Mouse (Mus musculus): ENCODE measurements at regions not wholly inside any gene's neighbourhood (a gene's known extent, or its start where the extent isn't known, plus 50 kb on each side); places are given as distances from the start of the nearest gene placed in this dataset.
A peak's percentile ranks its signal among the peaks of the same experiment; 100 is the strongest.

GRCm38 (mm10) chr7:128937976-128938730 lies 193.4 kb downstream of the Sec23ip start:
- H3K27ac ChIP-seq, result no peak overlapping the region
- DNase-seq (ENCODE audit: extremely low spot score, low spot score), result no peak
- no peak overlapping the region for H3K4me3 ChIP-seq
- no peaks in the 10 kb centered on the region for H3K4me1 ChIP-seq
- WGBS, result 43% methylated on average over 6 of the region's 6 CpGs
- H3K27me3 ChIP-seq (ENCODE audit: poor library complexity, severe bottlenecking), result no peaks in the 10 kb centered on the region
- no peaks in the 10 kb centered on the region for H3K36me3 ChIP-seq (replicated peaks)
- no peaks in the 10 kb centered on the region for H3K9me3 ChIP-seq

- no peaks in the 10 kb centered on the region for H3K36me3 ChIP-seq (replicated peaks)
- H3K4me1 ChIP-seq, result no peaks in the 10 kb centered on the region
- no peaks in the 10 kb centered on the region for H3K27me3 ChIP-seq (ENCODE audit: poor library complexity, severe bottlenecking)
- DNase-seq (ENCODE audit: extremely low spot score, low spot score), result no peak
- H3K27ac ChIP-seq, result no peak overlapping the region
- 87% methylated on average over 5 of the region's 5 CpGs for WGBS
- no peaks in the 10 kb centered on the region for H3K9me3 ChIP-seq
- H3K4me3 ChIP-seq, result no peak overlapping the region
Observed at GRCm38 (mm10) chr7:128960575-128960974, 215.8 kb downstream of the Sec23ip start.

DNA sequence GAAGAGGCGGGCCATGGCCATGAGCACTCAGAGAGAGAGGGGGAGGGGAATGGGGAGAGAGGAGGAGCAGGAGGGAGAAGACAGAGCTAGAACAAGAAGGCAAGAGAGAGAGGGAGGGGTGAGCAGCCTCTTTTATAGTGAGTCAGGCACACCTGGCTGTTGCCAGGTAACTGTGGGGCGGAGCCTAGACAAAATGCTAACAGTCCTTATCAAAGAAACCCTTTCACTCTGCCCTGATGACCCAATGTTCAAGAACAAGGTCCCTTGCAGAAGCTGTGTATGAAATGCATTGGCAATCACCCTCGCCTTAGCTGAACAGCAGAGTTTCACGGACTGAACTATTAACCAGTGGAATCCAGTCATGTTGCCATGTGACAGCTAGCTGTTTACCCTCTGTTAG lies 235.2 kb downstream of the Sec23ip start:
- Histone ChIP-seq H3K4me1 (peaks cover 19% of the 10 kb centered on the region), H3K27me3 (ENCODE audit: poor library complexity, severe bottlenecking) (no peaks in the 10 kb centered on the region), H3K9me3 (no peaks in the 10 kb centered on the region), H3K27ac (no peak overlapping the region), H3K4me3 (no peak overlapping the region), H3K36me3 (replicated peaks) (no peaks in the 10 kb centered on the region)
- no peak for DNase-seq (ENCODE audit: extremely low spot score, low spot score)
- WGBS, result 91% methylated on average over 3 of the region's 4 CpGs

DNA sequence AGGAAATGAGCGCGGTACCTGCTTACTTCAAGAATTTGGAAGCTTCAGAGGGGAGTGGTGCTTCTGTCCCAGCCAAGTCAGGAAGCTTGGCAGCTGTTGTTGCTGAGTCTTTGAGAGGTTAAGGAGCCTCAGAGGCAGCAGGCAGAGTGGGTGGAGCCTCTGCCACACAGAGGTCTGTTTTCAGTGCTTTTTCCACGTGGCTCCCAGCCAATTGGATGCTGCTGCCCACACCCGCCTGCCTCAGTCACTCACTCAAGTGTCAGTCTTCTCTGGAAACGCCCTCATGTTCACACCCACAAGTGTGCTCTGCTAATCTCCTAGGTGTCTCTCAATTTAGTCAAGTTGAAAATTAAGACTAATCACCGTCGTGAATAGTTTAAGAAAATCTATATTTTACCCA lies 236.1 kb downstream of the Sec23ip start:
- Histone ChIP-seq H3K9me3 (no peaks in the 10 kb centered on the region), H3K36me3 (replicated peaks) (no peaks in the 10 kb centered on the region), H3K4me1 (peaks cover 19% of the 10 kb centered on the region), H3K27ac (no peak overlapping the region), H3K27me3 (ENCODE audit: poor library complexity, severe bottlenecking) (no peaks in the 10 kb centered on the region), H3K4me3 (no peak overlapping the region)
- WGBS, result 62% methylated on average over 7 of the region's 7 CpGs
- DNase-seq (ENCODE audit: extremely low spot score, low spot score), result peak; percentile 16

DNA sequence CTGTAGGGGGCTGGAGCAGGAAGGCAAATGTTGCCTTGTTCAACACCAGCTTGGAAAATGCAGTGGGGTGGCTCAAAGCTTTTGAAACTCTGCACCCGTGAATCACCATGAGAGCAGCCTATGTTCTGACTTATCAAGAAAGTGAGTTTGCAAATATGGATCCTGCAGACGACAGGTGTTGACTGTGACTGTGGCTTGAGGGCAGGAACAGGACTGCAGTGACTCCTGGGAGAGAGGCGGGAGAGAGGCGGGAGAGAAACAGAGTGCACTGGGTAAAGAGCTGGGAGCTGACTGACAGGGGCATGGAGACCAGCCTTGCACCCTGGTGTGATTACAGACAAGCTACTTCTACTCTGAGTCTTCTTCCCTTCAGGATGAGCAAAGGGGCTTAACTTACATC lies 254.0 kb downstream of the Sec23ip start:
- H3K4me3 ChIP-seq, result no peak overlapping the region
- WGBS, result 76% methylated on average over 4 of the region's 4 CpGs
- no peak for DNase-seq (ENCODE audit: extremely low spot score, low spot score)
- no peaks in the 10 kb centered on the region for H3K4me1 ChIP-seq
- no peaks in the 10 kb centered on the region for H3K27me3 ChIP-seq (ENCODE audit: poor library complexity, severe bottlenecking)
- H3K9me3 ChIP-seq, result no peaks in the 10 kb centered on the region
- H3K36me3 ChIP-seq (replicated peaks), result no peaks in the 10 kb centered on the region
- no peak overlapping the region for H3K27ac ChIP-seq

DNA sequence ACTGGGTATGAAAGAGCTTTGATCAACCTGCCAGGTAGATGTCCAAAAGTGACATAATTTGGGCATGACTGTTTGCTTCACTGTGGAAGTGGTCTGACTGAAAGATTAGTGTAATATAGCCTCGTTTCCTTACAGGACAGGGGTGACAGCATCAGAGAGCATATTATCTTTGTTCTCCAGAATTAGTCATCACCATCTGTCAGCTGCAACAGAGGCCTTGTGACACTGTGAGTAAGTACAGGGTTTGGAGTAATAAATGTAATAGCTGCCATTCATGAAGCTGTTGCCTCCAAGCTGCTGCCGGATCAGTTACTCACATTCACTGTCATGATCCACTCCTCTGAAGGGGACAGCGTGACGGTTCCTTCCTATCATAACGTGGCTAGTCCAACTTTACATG lies 254.4 kb upstream of the Plpp4 start:
- Histone ChIP-seq H3K9me3 (no peaks in the 10 kb centered on the region), H3K4me3 (no peak overlapping the region), H3K27me3 (ENCODE audit: poor library complexity, severe bottlenecking) (no peaks in the 10 kb centered on the region), H3K36me3 (replicated peaks) (no peaks in the 10 kb centered on the region), H3K4me1 (no peaks in the 10 kb centered on the region), H3K27ac (no peak overlapping the region)
- WGBS, result 92% methylated on average over 5 of the region's 5 CpGs
- no peak for DNase-seq (ENCODE audit: extremely low spot score, low spot score)

- 83% methylated on average over 1 of the region's 1 CpGs for WGBS
Observed at GRCm38 (mm10) chr7:129003150-129003549, 253.7 kb upstream of the Plpp4 start.

DNA sequence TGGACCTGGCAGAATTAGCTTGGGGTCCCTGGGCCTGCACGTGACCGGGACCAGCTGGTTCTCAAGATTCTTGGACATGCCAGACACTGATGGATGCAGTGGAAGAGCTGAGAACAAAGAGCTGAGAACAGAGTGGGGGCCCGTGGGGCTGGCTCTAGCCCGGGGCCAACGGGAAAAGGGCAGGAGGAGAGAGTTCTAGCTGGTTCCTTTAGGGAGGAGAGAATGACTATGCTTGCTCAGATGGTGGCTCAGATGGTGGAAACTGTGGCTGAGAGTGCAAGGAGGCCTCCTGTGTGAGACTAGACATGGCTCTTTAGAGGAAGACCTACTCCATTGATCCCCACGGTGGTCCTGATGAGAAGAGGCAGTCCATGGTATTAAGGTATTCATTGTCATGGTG lies 240.5 kb upstream of the Plpp4 start:
- H3K27me3 ChIP-seq (ENCODE audit: poor library complexity, severe bottlenecking), result no peaks in the 10 kb centered on the region
- H3K27ac ChIP-seq, result no peak overlapping the region
- no peak for DNase-seq (ENCODE audit: extremely low spot score, low spot score)
- no peaks in the 10 kb centered on the region for H3K36me3 ChIP-seq (replicated peaks)
- no peak overlapping the region for H3K4me3 ChIP-seq
- WGBS, result 86% methylated on average over 6 of the region's 6 CpGs
- H3K9me3 ChIP-seq, result no peaks in the 10 kb centered on the region
- no peaks in the 10 kb centered on the region for H3K4me1 ChIP-seq

More at GRCm38 (mm10) chr7:129003150-129003549, 253.7 kb upstream of the Plpp4 start:
- no peak overlapping the region for H3K27ac ChIP-seq
- no peak overlapping the region for H3K4me3 ChIP-seq
- no peaks in the 10 kb centered on the region for H3K36me3 ChIP-seq (replicated peaks)
- no peaks in the 10 kb centered on the region for H3K9me3 ChIP-seq
- DNase-seq (ENCODE audit: extremely low spot score, low spot score), result no peak
- no peaks in the 10 kb centered on the region for H3K27me3 ChIP-seq (ENCODE audit: poor library complexity, severe bottlenecking)
- no peaks in the 10 kb centered on the region for H3K4me1 ChIP-seq

DNA sequence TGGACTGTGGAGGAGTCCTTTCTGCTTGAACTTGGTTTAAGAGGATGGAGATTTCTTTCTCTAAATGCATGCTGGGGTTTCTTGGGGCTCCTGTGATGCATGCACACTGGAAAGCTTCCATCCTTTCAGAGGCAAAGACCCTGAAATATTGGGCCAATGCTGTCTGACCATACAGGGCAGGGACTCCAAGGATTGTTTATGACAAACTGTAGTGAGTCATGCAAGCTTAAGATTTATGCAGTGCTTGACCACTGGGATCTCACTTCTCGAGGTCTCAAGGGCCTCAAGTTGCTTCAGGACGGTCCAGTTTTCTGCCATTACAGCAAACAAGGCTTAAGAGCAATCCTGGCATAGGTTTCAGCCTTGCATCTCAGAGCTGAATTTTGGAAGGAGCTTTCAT lies 229.7 kb upstream of the Plpp4 start:
- Histone ChIP-seq H3K4me3 (no peak overlapping the region), H3K27me3 (ENCODE audit: poor library complexity, severe bottlenecking) (no peaks in the 10 kb centered on the region), H3K4me1 (no peaks in the 10 kb centered on the region), H3K36me3 (replicated peaks) (no peaks in the 10 kb centered on the region), H3K27ac (no peak overlapping the region), H3K9me3 (no peaks in the 10 kb centered on the region)
- DNase-seq (ENCODE audit: extremely low spot score, low spot score), result no peak
- 94% methylated on average over 2 of the region's 2 CpGs for WGBS

- H3K9me3 ChIP-seq, result no peaks in the 10 kb centered on the region
- no peaks in the 10 kb centered on the region for H3K27me3 ChIP-seq (ENCODE audit: poor library complexity, severe bottlenecking)
- no peak for DNase-seq (ENCODE audit: extremely low spot score, low spot score)
- no peaks in the 10 kb centered on the region for H3K36me3 ChIP-seq (replicated peaks)
- H3K4me1 ChIP-seq, result no peaks in the 10 kb centered on the region
- no peak overlapping the region for H3K27ac ChIP-seq
- H3K4me3 ChIP-seq, result no peak overlapping the region
- 89% methylated on average over 5 of the region's 5 CpGs for WGBS
Observed at GRCm38 (mm10) chr7:129048023-129048422, 208.8 kb upstream of the Plpp4 start.

GRCm38 (mm10) chr7:129049726-129050125 lies 207.1 kb upstream of the Plpp4 start:
- no peaks in the 10 kb centered on the region for H3K4me1 ChIP-seq
- no peak overlapping the region for H3K27ac ChIP-seq
- no peaks in the 10 kb centered on the region for H3K36me3 ChIP-seq (replicated peaks)
- no peaks in the 10 kb centered on the region for H3K9me3 ChIP-seq
- 90% methylated on average over 4 of the region's 4 CpGs for WGBS
- H3K4me3 ChIP-seq, result no peak overlapping the region
- no peaks in the 10 kb centered on the region for H3K27me3 ChIP-seq (ENCODE audit: poor library complexity, severe bottlenecking)
- no peak for DNase-seq (ENCODE audit: extremely low spot score, low spot score)

DNA sequence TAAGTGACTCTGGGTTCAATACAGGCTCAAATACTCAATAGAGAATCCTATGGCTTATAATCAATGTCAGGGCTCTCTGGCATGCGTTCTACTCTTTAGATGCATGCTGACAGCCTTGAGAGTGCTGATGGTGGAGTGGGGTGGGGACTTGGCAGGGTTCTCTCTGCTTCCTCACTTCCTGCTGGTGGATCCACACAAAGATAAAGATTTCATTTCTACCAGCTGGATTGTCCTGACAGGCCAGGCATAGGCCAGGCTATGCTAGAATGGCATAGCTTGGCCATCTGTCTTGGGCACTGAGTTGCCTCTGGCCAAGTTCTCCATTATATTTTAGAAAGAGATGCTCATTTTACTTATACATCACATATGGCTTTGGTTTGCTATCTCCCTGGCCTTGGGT lies 206.2 kb upstream of the Plpp4 start:
- Histone ChIP-seq H3K4me3 (no peak overlapping the region), H3K9me3 (no peaks in the 10 kb centered on the region), H3K27me3 (ENCODE audit: poor library complexity, severe bottlenecking) (no peaks in the 10 kb centered on the region), H3K27ac (no peak overlapping the region), H3K4me1 (no peaks in the 10 kb centered on the region), H3K36me3 (replicated peaks) (no peaks in the 10 kb centered on the region)
- 85% methylated on average over 1 of the region's 1 CpGs for WGBS
- no peak for DNase-seq (ENCODE audit: extremely low spot score, low spot score)

DNA sequence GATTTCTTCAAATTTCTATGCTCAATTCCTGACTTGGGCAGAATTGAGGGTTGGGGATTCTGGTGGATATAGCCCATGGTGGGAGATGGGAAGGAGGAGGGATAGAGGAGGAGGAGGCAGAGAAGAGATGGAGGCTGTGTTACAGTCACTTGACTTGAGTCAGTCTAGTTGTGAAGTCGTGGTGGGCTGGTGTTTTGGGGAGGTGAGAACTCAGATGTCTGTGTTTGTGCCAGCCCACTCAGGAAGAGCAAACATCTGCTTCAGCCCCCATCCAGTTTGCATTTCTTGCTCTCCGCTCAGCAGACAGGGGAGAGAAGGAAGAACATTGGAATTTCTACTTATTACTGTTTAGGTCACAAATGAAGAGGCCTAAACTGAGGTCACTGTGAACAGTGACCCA lies 189.9 kb upstream of the Plpp4 start:
- no peak overlapping the region for H3K27ac ChIP-seq
- H3K9me3 ChIP-seq, result no peaks in the 10 kb centered on the region
- no peaks in the 10 kb centered on the region for H3K36me3 ChIP-seq (replicated peaks)
- 83% methylated on average over 2 of the region's 2 CpGs for WGBS
- H3K4me3 ChIP-seq, result no peak overlapping the region
- DNase-seq (ENCODE audit: extremely low spot score, low spot score), result no peak
- H3K4me1 ChIP-seq, result no peaks in the 10 kb centered on the region
- H3K27me3 ChIP-seq (ENCODE audit: poor library complexity, severe bottlenecking), result no peaks in the 10 kb centered on the region

GRCm38 (mm10) chr7:129068137-129068536 lies 188.7 kb upstream of the Plpp4 start:
- no peaks in the 10 kb centered on the region for H3K9me3 ChIP-seq
- H3K27ac ChIP-seq, result no peak overlapping the region
- H3K27me3 ChIP-seq (ENCODE audit: poor library complexity, severe bottlenecking), result no peaks in the 10 kb centered on the region
- H3K4me1 ChIP-seq, result no peaks in the 10 kb centered on the region
- no peak for DNase-seq (ENCODE audit: extremely low spot score, low spot score)
- no peaks in the 10 kb centered on the region for H3K36me3 ChIP-seq (replicated peaks)
- H3K4me3 ChIP-seq, result no peak overlapping the region
- WGBS, result 94% methylated on average over 4 of the region's 4 CpGs
